Mouse (Mus musculus) MEL (cell line): ENCODE results near the gene Plxdc2. TPM values are rescaled to one million over a fixed set of nuclear protein-coding genes. Genes with fewer than 3 reads are reported as not detected.

Source experiments
- DNase-seq: peaks from one replicate; pipeline ENCODE4 v3.0.0; 2011; ENCODE audit warnings: low read depth, low spot score
- H3K27ac ChIP-seq: 2 replicates; pipeline ENCODE4 v1.5.1; 2012; ENCODE audit warnings: low read depth, mild to moderate bottlenecking, control low read depth, low read length, moderate library complexity; ENCODE audit not compliant: control insufficient read depth
- H3K27me3 ChIP-seq, 2 experiments: fragments of 150-350 bp in 1 of 2; sonication (generic) in 1 of 2; 2 replicates each; pipeline ENCODE4 v1.6.1; 2012; ENCODE audit warnings: low read length in 2 of 2, mild to moderate bottlenecking in 2 of 2, improper control_type of control experiment in 1 of 2, moderate library complexity in 1 of 2; ENCODE audit not compliant: insufficient read depth in 2 of 2, control insufficient read depth in 1 of 2
- H3K36me3 ChIP-seq, 2 experiments: 2 replicates each; pipeline ENCODE4 v1.6.1; 2012 to 2014; ENCODE audit warnings: low read length in 2 of 2, improper control_type of control experiment in 1 of 2, inconsistent platforms in 1 of 2, mild to moderate bottlenecking in 1 of 2; ENCODE audit not compliant: insufficient read depth in 2 of 2, control insufficient read depth in 1 of 2
- H3K4me1 ChIP-seq, 2 experiments: fragments of 150-350 bp in 1 of 2; sonication (generic) in 1 of 2; 2 replicates each; pipeline ENCODE4 v1.6.1; 2012; ENCODE audit warnings: low read length in 2 of 2, improper control_type of control experiment in 1 of 2, mild to moderate bottlenecking in 1 of 2; ENCODE audit not compliant: insufficient read depth in 2 of 2, control insufficient read depth in 1 of 2
- H3K4me3 ChIP-seq, 2 experiments: fragments of 150-350 bp in 1 of 2; sonication (generic) in 1 of 2; 2 replicates each; pipeline ENCODE4 v1.5.1; 2012; ENCODE audit warnings: low read depth in 2 of 2, low read length in 2 of 2, mild to moderate bottlenecking in 2 of 2, moderate library complexity in 2 of 2, control low read depth in 1 of 2, improper control_type of control experiment in 1 of 2; ENCODE audit not compliant: control insufficient read depth in 1 of 2, insufficient read depth in 1 of 2
- H3K79me2 ChIP-seq: 2 replicates; pipeline ENCODE4 v1.6.1; 2012; ENCODE audit warnings: mild to moderate bottlenecking, low read length, moderate library complexity; ENCODE audit not compliant: control insufficient read depth, poor library complexity, insufficient read depth
- H3K9ac ChIP-seq: 2 replicates; pipeline ENCODE4 v1.6.1; 2012; ENCODE audit warnings: low read depth, mild to moderate bottlenecking, control low read depth, low read length, moderate library complexity; ENCODE audit not compliant: control insufficient read depth, poor library complexity, severe bottlenecking
- H3K9me3 ChIP-seq: fragments of 150-350 bp; sonication (generic); replicated peaks from 2 replicates; pipeline ENCODE4 v1.6.1; 2012; ENCODE audit warnings: mild to moderate bottlenecking, low read length, improper control_type of control experiment, moderate library complexity; ENCODE audit not compliant: insufficient read depth
- CHD1 ChIP-seq: IDR thresholded peaks from 2 replicates; pipeline ENCODE4 v1.6.1; 2012; ENCODE audit warnings: low read depth, mild to moderate bottlenecking, inconsistent platforms, low read length, improper control_type of control experiment
- CHD2 ChIP-seq: IDR thresholded peaks from 2 replicates; pipeline ENCODE4 v1.6.1; 2011; ENCODE audit warnings: low read length, improper control_type of control experiment
- E2F4 ChIP-seq: IDR thresholded peaks from 2 replicates; pipeline ENCODE4 v1.6.1; 2011; ENCODE audit warnings: low read depth, low read length, improper control_type of control experiment, borderline replicate concordance
- ELF1 ChIP-seq: IDR thresholded peaks from 2 replicates; pipeline ENCODE4 v1.6.1; 2014; ENCODE audit warnings: low read depth, mild to moderate bottlenecking, inconsistent platforms, low read length, improper control_type of control experiment, moderate library complexity
- EP300 ChIP-seq, 2 experiments: IDR thresholded peaks; 2 replicates each; pipeline ENCODE4 v1.6.1; 2011; ENCODE audit warnings: improper control_type of control experiment in 2 of 2, low read length in 2 of 2, low read depth in 1 of 2, mild to moderate bottlenecking in 1 of 2
- HCFC1 ChIP-seq: IDR thresholded peaks from 2 replicates; pipeline ENCODE4 v1.6.1; 2012; ENCODE audit warnings: low read depth, mild to moderate bottlenecking, inconsistent platforms, low read length, improper control_type of control experiment, moderate library complexity
- JUND ChIP-seq: IDR thresholded peaks from 2 replicates; pipeline ENCODE4 v1.6.1; 2011; ENCODE audit warnings: low read depth, mild to moderate bottlenecking, improper control_type of control experiment, low read length
- KAT2A ChIP-seq: conservative IDR thresholded peaks from 2 replicates; pipeline ENCODE4 v1.6.1; 2012; ENCODE audit warnings: low read depth, low read length, improper control_type of control experiment, inconsistent platforms
- MEF2A ChIP-seq: IDR thresholded peaks from 2 replicates; pipeline ENCODE4 v1.6.1; 2014; ENCODE audit warnings: low read depth, mild to moderate bottlenecking, inconsistent platforms, low read length, improper control_type of control experiment; ENCODE audit not compliant: poor library complexity, insufficient replicate concordance, severe bottlenecking; ENCODE audit errors: extremely low read depth
- MYB ChIP-seq: IDR thresholded peaks from 2 replicates; pipeline ENCODE4 v1.6.1; 2011; ENCODE audit warnings: mild to moderate bottlenecking, low read depth, low read length, improper control_type of control experiment
- POLR2A ChIP-seq, 2 experiments: IDR thresholded peaks; 2 replicates each; pipeline ENCODE4 v1.6.1; 2011 to 2012; ENCODE audit warnings: low read length in 2 of 2, mild to moderate bottlenecking in 2 of 2, control low read depth in 1 of 2, improper control_type of control experiment in 1 of 2, low read depth in 1 of 2, moderate library complexity in 1 of 2; ENCODE audit not compliant: control insufficient read depth in 1 of 2, insufficient read depth in 1 of 2, poor library complexity in 1 of 2
- POLR2AphosphoS2 ChIP-seq: IDR thresholded peaks from 2 replicates; pipeline ENCODE4 v1.6.1; 2011; ENCODE audit warnings: low read length, improper control_type of control experiment
- SIN3A ChIP-seq: IDR thresholded peaks from 2 replicates; pipeline ENCODE4 v1.6.1; 2012; ENCODE audit warnings: low read length, improper control_type of control experiment, inconsistent platforms
- TBP ChIP-seq: IDR thresholded peaks from 2 replicates; pipeline ENCODE4 v1.8.0; 2011; ENCODE audit warnings: low read depth, low read length, improper control_type of control experiment
- UBTF ChIP-seq: IDR thresholded peaks from 2 replicates; pipeline ENCODE4 v1.6.1; 2012; ENCODE audit warnings: low read depth, mild to moderate bottlenecking, inconsistent platforms, low read length, improper control_type of control experiment, moderate library complexity, borderline replicate concordance; ENCODE audit not compliant: insufficient read depth
- USF2 ChIP-seq, 2 experiments: IDR thresholded peaks; 2 replicates each; pipeline ENCODE4 v1.6.1; 2011 to 2012; ENCODE audit warnings: improper control_type of control experiment in 2 of 2, low read length in 2 of 2, borderline replicate concordance in 1 of 2, inconsistent platforms in 1 of 2, low read depth in 1 of 2, mild to moderate bottlenecking in 1 of 2; ENCODE audit not compliant: insufficient read depth in 1 of 2
- ZKSCAN1 ChIP-seq: IDR thresholded peaks from 2 replicates; pipeline ENCODE4 v1.6.1; 2012; ENCODE audit warnings: low read depth, mild to moderate bottlenecking, inconsistent platforms, low read length, improper control_type of control experiment, moderate library complexity
- polyA plus RNA-seq, 2 experiments: library from polyadenylated mRNA; stranded (reverse) in 1 of 2; unstranded in 1 of 2; fragments of >175 nt in 1 of 2; fragments of >200 nt in 1 of 2; gene quantifications; 2 replicates each; pipeline versions ENCODE4 v1.2.1 to v1.2.4; 2012; ENCODE audit warnings: low replicate concordance in 2 of 2, low read depth in 1 of 2; ENCODE audit not compliant: insufficient read length in 2 of 2, insufficient read depth in 1 of 2, missing spikeins in 1 of 2
- total RNA-seq: library from RNA; depleted of rRNA; stranded (reverse); fragments of 300-350 nt; gene quantifications from 2 replicates; pipeline ENCODE4 v1.2.3, GENCODE M21; 2012

Gene Plxdc2
- total and polyA plus RNA-seq, 3 experiments, result not detected

DNA sequence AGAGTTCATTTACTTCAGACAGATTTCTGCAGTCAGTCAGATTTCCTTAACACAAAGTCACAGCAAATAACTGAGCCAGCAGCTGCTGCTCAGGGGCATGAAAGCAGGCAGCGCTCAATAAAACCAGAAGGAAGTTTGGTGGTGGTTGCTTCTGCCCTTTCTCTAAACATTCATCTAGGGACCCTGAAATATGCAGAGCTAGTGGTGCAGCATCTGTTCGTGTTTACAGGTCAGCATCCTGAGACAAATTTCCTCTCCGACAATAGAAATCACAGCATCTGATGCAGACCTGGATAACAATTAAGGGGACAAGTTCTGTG lies 418.0 kb downstream of the Plxdc2 start:
- no peaks in the 10 kb centered on the region for H3K79me2 ChIP-seq
- DNase-seq, result no peak
- H3K9me3 ChIP-seq, result no peaks in the 10 kb centered on the region
- H3K27ac ChIP-seq, result no peak overlapping the region
- H3K27me3 ChIP-seq, result no peaks in the 10 kb centered on the region
- no peak overlapping the region for H3K4me3 ChIP-seq
- H3K9ac ChIP-seq, result no peak overlapping the region
- no peaks in the 10 kb centered on the region for H3K36me3 ChIP-seq
- TF ChIP-seq POLR2A (IDR thresholded peaks at IDR 0.05; ENCODE audit: control insufficient read depth in 1 of 2, insufficient read depth in 1 of 2, low read depth in 1 of 2, low read length in 2 of 2, poor library complexity in 1 of 2), result no peak
- TF ChIP-seq SIN3A, result no peak
- no peak for TF ChIP-seq CHD2
- TF ChIP-seq HCFC1, result no peak
- no peak for TF ChIP-seq JUND
- TF ChIP-seq E2F4, result no peak
- no peak for TF ChIP-seq POLR2AphosphoS2
- TF ChIP-seq USF2 (IDR thresholded peaks at IDR 0.05; ENCODE audit: borderline replicate concordance in 1 of 2, insufficient read depth in 1 of 2, low read depth in 1 of 2, low read length in 2 of 2), result no peak
- TF ChIP-seq CHD1, result no peak
- H3K4me1 ChIP-seq, result no peaks in the 10 kb centered on the region

DNA sequence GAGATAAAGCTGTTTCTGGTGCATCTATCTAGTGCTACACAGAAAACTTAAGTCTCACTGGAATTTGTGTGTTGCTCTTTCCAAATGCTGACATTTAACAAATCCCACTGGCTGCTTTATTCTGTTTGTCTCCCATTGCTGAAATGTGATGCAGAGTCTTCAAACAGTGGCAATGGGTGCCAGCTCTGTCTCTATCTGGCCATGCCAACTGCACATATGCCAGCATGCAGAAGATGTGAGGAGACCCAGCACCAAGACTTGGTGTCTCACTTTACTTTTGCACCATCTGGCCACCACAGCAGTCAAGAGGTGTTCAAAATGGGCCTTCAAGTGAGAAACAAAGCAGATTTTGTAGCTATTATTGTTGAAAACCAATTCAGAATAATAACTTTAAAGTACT lies 439.2 kb downstream of the Plxdc2 start:
- Histone ChIP-seq H3K36me3 (no peaks in the 10 kb centered on the region), H3K79me2 (no peaks in the 10 kb centered on the region), H3K27me3 (no peaks in the 10 kb centered on the region), H3K4me3 (no peak overlapping the region), H3K4me1 (no peaks in the 10 kb centered on the region), H3K9me3 (no peaks in the 10 kb centered on the region), H3K9ac (no peak overlapping the region), H3K27ac (no peak overlapping the region)
- TF ChIP-seq ZKSCAN1 (no peak), ELF1 (no peak), JUND (no peak), USF2 (IDR thresholded peaks at IDR 0.05; ENCODE audit: borderline replicate concordance in 1 of 2, insufficient read depth in 1 of 2, low read depth in 1 of 2, low read length in 2 of 2) (no peak), TBP (no peak), KAT2A (no peak), UBTF (no peak), EP300 (IDR thresholded peaks at IDR 0.05; ENCODE audit: low read depth in 1 of 2, low read length in 2 of 2) (no peak), MEF2A (no peak), MYB (no peak)
- no peak for DNase-seq
